Mouse (Mus musculus): ENCODE measurements at regions not wholly inside any gene's neighbourhood (a gene's known extent, or its start where the extent isn't known, plus 50 kb on each side); places are given as distances from the start of the nearest gene placed in this dataset.
A peak's percentile ranks its signal among the peaks of the same experiment; 100 is the strongest.

- no peak for ATAC-seq (replicated peaks; ENCODE audit: low FRiP score, low TSS enrichment, low read depth)
- H3K27ac ChIP-seq (ENCODE audit: low read depth), result no peak overlapping the region
- no peaks in the 10 kb centered on the region for H3K9me3 ChIP-seq (ENCODE audit: control insufficient read depth, low read length)
- H3K4me3 ChIP-seq (ENCODE audit: low read depth, low read length), result no peak overlapping the region
- 33% methylated on average over 1 of the region's 1 CpGs for WGBS
- no peak overlapping the region for H3K4me2 ChIP-seq (ENCODE audit: low read length)
- no peaks in the 10 kb centered on the region for H3K27me3 ChIP-seq (replicated peaks; ENCODE audit: control insufficient read depth, insufficient read depth, low read length)
- no peak for DNase-seq (ENCODE audit: low spot score)
- H3K36me3 ChIP-seq (ENCODE audit: control insufficient read depth, insufficient read depth, low read length), result no peaks in the 10 kb centered on the region
- H3K4me1 ChIP-seq (replicated peaks; ENCODE audit: control insufficient read depth, insufficient read depth, low read length), result no peaks in the 10 kb centered on the region
- no peak overlapping the region for H3K9ac ChIP-seq (ENCODE audit: low read length)
Observed at GRCm38 (mm10) chr11:32937167-32937566, 112.8 kb upstream of the Smim23 start.

- Histone ChIP-seq H3K27ac (ENCODE audit: low read depth) (no peak overlapping the region), H3K36me3 (ENCODE audit: control insufficient read depth, insufficient read depth, low read length) (no peaks in the 10 kb centered on the region), H3K4me3 (ENCODE audit: low read depth, low read length) (no peak overlapping the region), H3K4me2 (ENCODE audit: low read length) (no peak overlapping the region), H3K4me1 (replicated peaks; ENCODE audit: control insufficient read depth, insufficient read depth, low read length) (peaks cover 4% of the 10 kb centered on the region; the same call in 1 of the 2 replicates), H3K27me3 (replicated peaks; ENCODE audit: control insufficient read depth, insufficient read depth, low read length) (no peaks in the 10 kb centered on the region), H3K9ac (ENCODE audit: low read length) (no peak overlapping the region), H3K9me3 (ENCODE audit: control insufficient read depth, low read length) (no peaks in the 10 kb centered on the region)
- ATAC-seq (replicated peaks; ENCODE audit: low FRiP score, low TSS enrichment, low read depth), result no peak
- WGBS, result 40% methylated on average over 9 of the region's 9 CpGs
- DNase-seq (ENCODE audit: low spot score), result no peak
Observed at GRCm38 (mm10) chr11:32931928-32932327, 107.5 kb upstream of the Smim23 start.

- ATAC-seq (replicated peaks; ENCODE audit: low FRiP score, low TSS enrichment, low read depth), result no peak
- Histone ChIP-seq H3K9me3 (ENCODE audit: control insufficient read depth, low read length) (no peaks in the 10 kb centered on the region), H3K9ac (ENCODE audit: low read length) (no peak overlapping the region), H3K4me2 (ENCODE audit: low read length) (peak overlapping the region; percentile 20; the same call in 1 of the 2 replicates), H3K4me3 (ENCODE audit: low read depth, low read length) (no peak overlapping the region), H3K27me3 (replicated peaks; ENCODE audit: control insufficient read depth, insufficient read depth, low read length) (no peaks in the 10 kb centered on the region), H3K4me1 (replicated peaks; ENCODE audit: control insufficient read depth, insufficient read depth, low read length) (peaks cover 9% of the 10 kb centered on the region), H3K27ac (ENCODE audit: low read depth) (no peak overlapping the region), H3K36me3 (ENCODE audit: control insufficient read depth, insufficient read depth, low read length) (no peaks in the 10 kb centered on the region)
- WGBS, result 9% methylated on average over 14 of the region's 14 CpGs
- no peak for DNase-seq (ENCODE audit: low spot score)
Observed at GRCm38 (mm10) chr11:32931018-32931417, 106.6 kb upstream of the Smim23 start.

DNA sequence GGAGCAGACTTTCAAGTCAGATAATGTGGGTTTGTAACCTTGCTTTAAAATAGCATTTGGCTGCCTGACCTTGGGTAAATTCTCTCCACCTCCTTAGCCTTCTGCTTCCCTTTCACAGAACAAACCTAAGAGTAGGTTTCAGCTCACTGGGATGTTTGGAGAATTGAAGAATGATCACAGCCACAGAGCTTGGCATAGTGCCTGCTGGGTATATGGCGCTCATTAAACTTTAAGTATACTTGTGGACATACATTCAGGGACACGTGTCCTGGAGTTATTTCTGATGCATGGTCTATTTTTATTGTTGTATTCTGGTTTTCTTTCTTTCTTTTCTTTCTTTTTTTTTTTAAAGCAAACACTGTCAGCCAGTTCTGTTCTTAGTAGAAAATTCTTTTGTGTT is 104.4 kb upstream of the Smim23 start:
- DNase-seq (ENCODE audit: low spot score) (no peak), ATAC-seq (replicated peaks; ENCODE audit: low FRiP score, low TSS enrichment, low read depth) (no peak)
- H3K27ac ChIP-seq (ENCODE audit: low read depth), result no peak overlapping the region
- no peak overlapping the region for H3K4me2 ChIP-seq (ENCODE audit: low read length)
- H3K27me3 ChIP-seq (replicated peaks; ENCODE audit: control insufficient read depth, insufficient read depth, low read length), result no peaks in the 10 kb centered on the region
- no peak overlapping the region for H3K9ac ChIP-seq (ENCODE audit: low read length)
- WGBS, result 44% methylated on average over 2 of the region's 2 CpGs
- no peaks in the 10 kb centered on the region for H3K9me3 ChIP-seq (ENCODE audit: control insufficient read depth, low read length)
- peaks cover 17% of the 10 kb centered on the region for H3K4me1 ChIP-seq (replicated peaks; ENCODE audit: control insufficient read depth, insufficient read depth, low read length)
- no peak overlapping the region for H3K4me3 ChIP-seq (ENCODE audit: low read depth, low read length)
- no peaks in the 10 kb centered on the region for H3K36me3 ChIP-seq (ENCODE audit: control insufficient read depth, insufficient read depth, low read length)

DNA sequence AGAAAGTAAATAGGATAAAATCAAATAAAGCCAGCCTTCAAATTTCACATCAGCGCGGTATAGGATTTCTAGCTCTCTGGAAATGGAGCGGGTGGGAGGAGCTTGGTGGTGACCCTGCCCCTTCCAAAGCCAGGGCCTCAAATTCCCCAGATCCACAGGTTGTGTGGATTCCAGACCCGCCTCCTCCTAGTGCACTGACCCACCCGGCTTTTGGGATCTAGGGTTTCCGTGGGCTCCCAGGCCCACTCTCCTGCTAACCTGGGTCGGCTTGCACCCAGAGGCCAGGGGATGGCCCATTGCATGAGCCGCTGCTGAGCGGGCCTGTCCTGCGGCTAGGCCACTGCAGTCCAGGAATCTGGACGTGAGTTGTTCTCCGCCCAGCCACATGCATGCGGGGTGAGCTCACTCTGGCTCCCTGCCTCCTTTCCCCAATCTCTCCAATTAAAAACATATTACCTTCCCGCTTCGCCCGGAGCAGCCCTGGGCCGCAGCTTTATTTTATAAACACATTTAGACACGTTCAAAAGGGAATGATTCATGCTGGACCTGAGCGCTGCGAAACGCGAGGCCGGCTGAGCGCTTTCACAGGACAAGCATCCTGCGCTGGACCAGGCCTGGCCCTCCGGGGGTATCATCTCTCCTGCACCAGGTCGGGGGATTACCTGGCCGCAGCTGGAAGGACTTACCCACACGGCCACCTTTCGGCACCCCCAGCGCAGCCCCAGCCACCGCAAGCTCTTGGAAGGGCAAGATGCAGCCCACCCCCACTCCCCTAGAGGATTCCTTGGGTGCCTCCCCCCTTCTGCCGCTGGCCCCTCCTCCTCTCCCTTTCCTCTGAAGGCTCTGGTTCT is 101.2 kb upstream of the Smim23 start:
- no peaks in the 10 kb centered on the region for H3K27me3 ChIP-seq (replicated peaks; ENCODE audit: control insufficient read depth, insufficient read depth, low read length)
- H3K9ac ChIP-seq (ENCODE audit: low read length), result peak overlapping the region; percentile 26
- peak overlapping the region; percentile 64 for H3K27ac ChIP-seq (ENCODE audit: low read depth)
- no peaks in the 10 kb centered on the region for H3K9me3 ChIP-seq (ENCODE audit: control insufficient read depth, low read length)
- H3K4me2 ChIP-seq (ENCODE audit: low read length), result peak overlapping the region; percentile 52
- ATAC-seq (replicated peaks; ENCODE audit: low FRiP score, low TSS enrichment, low read depth), result peak; percentile 89
- WGBS, result 3% methylated on average over 33 of the region's 33 CpGs
- DNase-seq (ENCODE audit: low spot score), result peak; percentile 81
- no peaks in the 10 kb centered on the region for H3K36me3 ChIP-seq (ENCODE audit: control insufficient read depth, insufficient read depth, low read length)
- H3K4me1 ChIP-seq (replicated peaks; ENCODE audit: control insufficient read depth, insufficient read depth, low read length), result peaks cover 13% of the 10 kb centered on the region; the same call in 1 of the 2 replicates
- H3K4me3 ChIP-seq (ENCODE audit: low read depth, low read length), result peak overlapping the region; percentile 12

DNA sequence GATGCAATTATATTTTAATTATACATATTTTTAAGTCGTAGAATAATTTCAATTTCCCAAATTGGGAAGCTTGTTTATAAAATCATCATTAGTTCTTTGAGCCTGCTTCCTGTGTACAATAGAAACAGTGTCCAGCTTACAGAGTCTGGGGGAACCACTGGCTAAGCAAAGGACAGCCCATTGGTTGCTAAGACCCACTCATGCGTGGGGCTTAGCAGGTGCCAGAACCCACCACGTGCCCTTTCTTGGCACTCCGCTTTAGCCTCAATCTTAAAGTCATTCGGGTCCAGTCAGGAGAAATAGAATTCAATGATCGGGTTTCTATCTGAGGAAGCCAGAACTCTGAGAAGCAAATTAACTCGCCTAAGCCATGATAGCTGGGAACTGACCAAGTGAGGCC is 100.5 kb upstream of the Smim23 start:
- Histone ChIP-seq H3K4me2 (ENCODE audit: low read length) (peak overlapping the region; percentile 52), H3K4me1 (replicated peaks; ENCODE audit: control insufficient read depth, insufficient read depth, low read length) (peaks cover 13% of the 10 kb centered on the region; the same call in 1 of the 2 replicates), H3K9me3 (ENCODE audit: control insufficient read depth, low read length) (no peaks in the 10 kb centered on the region), H3K4me3 (ENCODE audit: low read depth, low read length) (no peak overlapping the region), H3K27ac (ENCODE audit: low read depth) (peak overlapping the region; percentile 64; the same call in 1 of the 2 replicates), H3K27me3 (replicated peaks; ENCODE audit: control insufficient read depth, insufficient read depth, low read length) (no peaks in the 10 kb centered on the region), H3K9ac (ENCODE audit: low read length) (no peak overlapping the region), H3K36me3 (ENCODE audit: control insufficient read depth, insufficient read depth, low read length) (no peaks in the 10 kb centered on the region)
- DNase-seq (ENCODE audit: low spot score) (no peak), ATAC-seq (replicated peaks; ENCODE audit: low FRiP score, low TSS enrichment, low read depth) (no peak)
- WGBS, result 64% methylated on average over 7 of the region's 7 CpGs

- Histone ChIP-seq H3K27me3 (replicated peaks; ENCODE audit: control insufficient read depth, insufficient read depth, low read length) (no peaks in the 10 kb centered on the region), H3K4me2 (ENCODE audit: low read length) (no peak overlapping the region), H3K9ac (ENCODE audit: low read length) (no peak overlapping the region), H3K9me3 (ENCODE audit: control insufficient read depth, low read length) (no peaks in the 10 kb centered on the region), H3K36me3 (ENCODE audit: control insufficient read depth, insufficient read depth, low read length) (no peaks in the 10 kb centered on the region), H3K27ac (ENCODE audit: low read depth) (no peak overlapping the region), H3K4me1 (replicated peaks; ENCODE audit: control insufficient read depth, insufficient read depth, low read length) (peaks cover 3% of the 10 kb centered on the region; the same call in 1 of the 2 replicates), H3K4me3 (ENCODE audit: low read depth, low read length) (no peak overlapping the region)
- no peak for ATAC-seq (replicated peaks; ENCODE audit: low FRiP score, low TSS enrichment, low read depth)
- DNase-seq (ENCODE audit: low spot score), result no peak
- 74% methylated on average over 3 of the region's 3 CpGs for WGBS
Observed at GRCm38 (mm10) chr11:32913071-32913470, 88.7 kb upstream of the Smim23 start.

GRCm38 (mm10) chr11:32911791-32912190 is 87.4 kb upstream of the Smim23 start:
- Histone ChIP-seq H3K4me2 (ENCODE audit: low read length) (no peak overlapping the region), H3K9ac (ENCODE audit: low read length) (no peak overlapping the region), H3K27ac (ENCODE audit: low read depth) (no peak overlapping the region), H3K9me3 (ENCODE audit: control insufficient read depth, low read length) (no peaks in the 10 kb centered on the region), H3K27me3 (replicated peaks; ENCODE audit: control insufficient read depth, insufficient read depth, low read length) (no peaks in the 10 kb centered on the region), H3K36me3 (ENCODE audit: control insufficient read depth, insufficient read depth, low read length) (no peaks in the 10 kb centered on the region), H3K4me1 (replicated peaks; ENCODE audit: control insufficient read depth, insufficient read depth, low read length) (peaks cover 11% of the 10 kb centered on the region), H3K4me3 (ENCODE audit: low read depth, low read length) (no peak overlapping the region)
- DNase-seq (ENCODE audit: low spot score), result no peak
- ATAC-seq (replicated peaks; ENCODE audit: low FRiP score, low TSS enrichment, low read depth), result no peak
- 86% methylated on average over 4 of the region's 4 CpGs for WGBS
